Mouse (Mus musculus): ENCODE results near the gene Sept11. TPM values are rescaled to one million over a fixed set of nuclear protein-coding genes. Genes with fewer than 3 reads are reported as not detected.

The Sept11 gene
- polyA plus RNA-seq, 1 experiment from 2014 or later = 59.9 TPM

GRCm38 (mm10) chr5:93093638-93094527, 646 bp downstream of the Sept11 start:
- peak; percentile 64 for DNase-seq (ENCODE audit: low spot score)

- DNase-seq (ENCODE audit: low spot score) = no peak
Measured at GRCm38 (mm10) chr5:93095301-93095700, 2.1 kb downstream of the Sept11 start.

GRCm38 (mm10) chr5:93097204-93097906, 4.1 kb downstream of the Sept11 start:
- DNase-seq (ENCODE audit: low spot score) = no peak

- no peak for DNase-seq (ENCODE audit: low spot score)
Measured at GRCm38 (mm10) chr5:93098219-93098618, 5.0 kb downstream of the Sept11 start.

GRCm38 (mm10) chr5:93098811-93099210, 5.6 kb downstream of the Sept11 start:
- DNase-seq (ENCODE audit: low spot score) = no peak

GRCm38 (mm10) chr5:93100906-93101305, 7.7 kb downstream of the Sept11 start:
- no peak for DNase-seq (ENCODE audit: low spot score)

GRCm38 (mm10) chr5:93101371-93101791, 8.1 kb downstream of the Sept11 start:
- DNase-seq (ENCODE audit: low spot score) = no peak

- no peak for DNase-seq (ENCODE audit: low spot score)
Measured at GRCm38 (mm10) chr5:93103603-93104002, 10.4 kb downstream of the Sept11 start.

GRCm38 (mm10) chr5:93104987-93105823, 12.0 kb downstream of the Sept11 start:
- DNase-seq (ENCODE audit: low spot score) = no peak

GRCm38 (mm10) chr5:93106048-93106447, 12.8 kb downstream of the Sept11 start:
- DNase-seq (ENCODE audit: low spot score) = no peak

GRCm38 (mm10) chr5:93108703-93109102, 15.5 kb downstream of the Sept11 start:
- DNase-seq (ENCODE audit: low spot score) = no peak

GRCm38 (mm10) chr5:93109555-93109954, 16.3 kb downstream of the Sept11 start:
- no peak for DNase-seq (ENCODE audit: low spot score)

GRCm38 (mm10) chr5:93112290-93112689, 19.1 kb downstream of the Sept11 start:
- DNase-seq (ENCODE audit: low spot score) = no peak

- DNase-seq (ENCODE audit: low spot score) = no peak
Measured at GRCm38 (mm10) chr5:93113517-93113916, 20.3 kb downstream of the Sept11 start.

- no peak for DNase-seq (ENCODE audit: low spot score)
Measured at GRCm38 (mm10) chr5:93114515-93114914, 21.3 kb downstream of the Sept11 start.

GRCm38 (mm10) chr5:93115059-93115458, 21.8 kb downstream of the Sept11 start:
- no peak for DNase-seq (ENCODE audit: low spot score)

GRCm38 (mm10) chr5:93115854-93116253, 22.6 kb downstream of the Sept11 start:
- no peak for DNase-seq (ENCODE audit: low spot score)

- DNase-seq (ENCODE audit: low spot score) = no peak
Measured at GRCm38 (mm10) chr5:93117648-93118047, 24.4 kb downstream of the Sept11 start.

GRCm38 (mm10) chr5:93121660-93122059, 28.4 kb downstream of the Sept11 start:
- no peak for DNase-seq (ENCODE audit: low spot score)

GRCm38 (mm10) chr5:93124031-93124826, 31.0 kb downstream of the Sept11 start:
- no peak for DNase-seq (ENCODE audit: low spot score)

- no peak for DNase-seq (ENCODE audit: low spot score)
Measured at GRCm38 (mm10) chr5:93125325-93125724, 32.1 kb downstream of the Sept11 start.
